Mouse (Mus musculus) Patski (cell line): ENCODE data around the gene 2310007B03Rik. TPM values are rescaled to one million over a fixed set of nuclear protein-coding genes. Genes with fewer than 3 reads are reported as not detected.
"Not testable (repeated sequence)": the region's sequence is repeated elsewhere in the genome, so short reads cannot be mapped to it uniquely, and the experiment has no call there.

Experiments used
- ATAC-seq: fragments of 100-300 bp; one replicate; pipeline ENCODE4 v1.8.0; 2021
- CTCF ChIA-PET: fragments of 350-600 bp; sonication (Branson Sonifier 250); formaldehyde crosslinking; loops from one replicate; lab custom pipeline; 2022; ENCODE audit warnings: inconsistent platforms; lab: Charles Lee
- POLR2A ChIA-PET: fragments of 350-600 bp; sonication (Branson Sonifier 250); formaldehyde crosslinking; loops from one replicate; lab custom pipeline; 2022; ENCODE audit warnings: antibody characterized with exemption, inconsistent platforms; lab: Charles Lee
- DNase-seq: peaks from one replicate; pipeline ENCODE4 v3.0.0-alpha.2; 2011; ENCODE audit warnings: low read depth, low spot score
- H3K27me3 ChIP-seq: fragments of 371-371 bp; one replicate; pipeline ENCODE4 v1.5.1; 2021
- CTCF ChIP-seq: fragments of 100-300 bp; IDR thresholded peaks from one replicate; pipeline ENCODE4 v1.5.1; 2021
- in situ Hi-C: fragments of 300-500 bp; cut with MboI; formaldehyde crosslinking; loops from 3 replicates; pipeline ENCODE4 v1.11.1; 2018; ENCODE audit warnings: low pct_unique_long_range_greater_than_20kb, mixed read lengths
- polyA plus RNA-seq: library from polyadenylated mRNA; unstranded; gene quantifications from one replicate; pipeline ENCODE4 v1.2.3, GENCODE M21; 2021

Gene 2310007B03Rik
- polyA plus RNA-seq = not detected

- in situ Hi-C loops = no loop called here
- ChIA-PET POLR2A (no interaction called here), CTCF (interaction anchor here (1.1 kb wide), 1 partner anchor 32 kb away, joined by 4 read pairs; no protein-coding TSS in a partner anchor)
- peak; percentile 40 for ATAC-seq
- H3K27me3 ChIP-seq = no peaks in the 10 kb centered on the region
- DNase-seq = no peak
- no peak for TF ChIP-seq CTCF
Observed at GRCm38 (mm10) chr1:93160501-93161133, at the start of gene 2310007B03Rik. TSS of gene 2310007B03Rik (minus strand) at chr1:93160948.

- POLR2A ChIA-PET = interaction anchor here (0.7 to 1.6 kb wide), 5 partner anchors 11 to 30 kb away, joined by 3 to 7 read pairs (median 3); no protein-coding TSS in a partner anchor
- CTCF ChIA-PET = interaction anchor here (0.9 to 1.1 kb wide), 2 partner anchors 15 kb away, joined by 3 read pairs; no protein-coding TSS in a partner anchor
- in situ Hi-C loops = no loop called here
- no peak for DNase-seq
- TF ChIP-seq CTCF = no peak
- H3K27me3 ChIP-seq = no peaks in the 10 kb centered on the region
- peak; percentile 55 for ATAC-seq
Observed at GRCm38 (mm10) chr1:93210213-93210641, 49.5 kb upstream of the 2310007B03Rik start.

GRCm38 (mm10) chr1:93207536-93208064 is 46.9 kb upstream of the 2310007B03Rik start:
- H3K27me3 ChIP-seq = no peaks in the 10 kb centered on the region
- DNase-seq (peak; percentile 73), ATAC-seq (peak; percentile 19)
- TF ChIP-seq CTCF = no peak
- in situ Hi-C loops = no loop called here
- POLR2A ChIA-PET = interaction anchor here (1.2 to 1.7 kb wide), 3 partner anchors 9 to 33 kb away, joined by 3 to 10 read pairs (median 5); partner anchors contain the start of gene Sned1
- CTCF ChIA-PET = interaction anchor here (1.5 to 3.4 kb wide), 4 partner anchors 10 to 33 kb away, joined by 4 to 13 read pairs (median 10); no protein-coding TSS in a partner anchor

- no peak for ATAC-seq
- DNase-seq = no peak
- ChIA-PET POLR2A (interaction anchor here (0.6 to 1.7 kb wide), 4 partner anchors 8 to 62 kb away, joined by 3 to 10 read pairs (median 4); partner anchors contain the start of gene Sned1), CTCF (interaction anchor here (0.8 to 3.4 kb wide), 6 partner anchors 11 to 32 kb away, joined by 3 to 13 read pairs (median 6); no protein-coding TSS in a partner anchor)
- in situ Hi-C loops = no loop called here
- no peak for TF ChIP-seq CTCF
- H3K27me3 ChIP-seq = no peaks in the 10 kb centered on the region
Observed at GRCm38 (mm10) chr1:93206277-93206970, 45.7 kb upstream of the 2310007B03Rik start.

GRCm38 (mm10) chr1:93197916-93198315 is 37.2 kb upstream of the 2310007B03Rik start:
- ChIA-PET CTCF (interaction anchor here (1.6 kb wide), 1 partner anchor 14 kb away, joined by 4 read pairs; no protein-coding TSS in a partner anchor), POLR2A (interaction anchor here (1.2 kb wide), 1 partner anchor 9 kb away, joined by 3 read pairs; no protein-coding TSS in a partner anchor)
- no peak for TF ChIP-seq CTCF
- no peaks in the 10 kb centered on the region for H3K27me3 ChIP-seq
- no peak for DNase-seq
- in situ Hi-C loops = no loop called here
- no peak for ATAC-seq

- ChIA-PET CTCF (interaction anchor here (1.6 kb wide), 1 partner anchor 15 kb away, joined by 4 read pairs; no protein-coding TSS in a partner anchor), POLR2A (interaction anchor here (0.8 kb wide), 1 partner anchor 54 kb away, joined by 3 read pairs; no protein-coding TSS in a partner anchor)
- in situ Hi-C loops, H3K27me3 ChIP-seq, DNase-seq, ATAC-seq: not testable (repeated sequence)
Observed at GRCm38 (mm10) chr1:93197454-93197853, 36.7 kb upstream of the 2310007B03Rik start.

- TF ChIP-seq CTCF = no peak
- ChIA-PET POLR2A (no interaction called here), CTCF (interaction anchor here (0.9 kb wide), 1 partner anchor 15 kb away, joined by 3 read pairs; no protein-coding TSS in a partner anchor)
- ATAC-seq = no peak
- no peaks in the 10 kb centered on the region for H3K27me3 ChIP-seq
- in situ Hi-C loops = no loop called here
- no peak for DNase-seq
Observed at GRCm38 (mm10) chr1:93194961-93195360, 34.2 kb upstream of the 2310007B03Rik start.

GRCm38 (mm10) chr1:93190726-93191305 is 30.1 kb upstream of the 2310007B03Rik start:
- in situ Hi-C loops = no loop called here
- no peaks in the 10 kb centered on the region for H3K27me3 ChIP-seq
- DNase-seq = no peak
- TF ChIP-seq CTCF = no peak
- ChIA-PET POLR2A (no interaction called here), CTCF (interaction anchor here (1.0 to 1.6 kb wide), 2 partner anchors 13 to 21 kb away, joined by 3 to 6 read pairs; no protein-coding TSS in a partner anchor)
- no peak for ATAC-seq

GRCm38 (mm10) chr1:93184071-93184828 is 23.5 kb upstream of the 2310007B03Rik start:
- in situ Hi-C loops = no loop called here
- CTCF ChIA-PET = interaction anchor here (1.1 to 1.3 kb wide), 2 partner anchors 9 to 23 kb away, joined by 3 to 4 read pairs; no protein-coding TSS in a partner anchor

More at GRCm38 (mm10) chr1:93184071-93184828, 23.5 kb upstream of the 2310007B03Rik start:
- peak; percentile 68 for DNase-seq
- peak; percentile 68 for ATAC-seq
- POLR2A ChIA-PET = interaction anchor here (1.1 to 1.4 kb wide), 2 partner anchors 24 to 26 kb away, joined by 3 to 4 read pairs; no protein-coding TSS in a partner anchor
- H3K27me3 ChIP-seq = no peaks in the 10 kb centered on the region
- no peak for TF ChIP-seq CTCF
